Mouse (Mus musculus) lung, postnatal 4 days (tissue): ENCODE data around the gene Tssk3.
A peak's percentile ranks its signal among the peaks of the same experiment; 100 is the strongest.
"Not testable (repeated sequence)": the region's sequence is repeated elsewhere in the genome, so short reads cannot be mapped to it uniquely, and the experiment has no call there.

Experiments
- DNase-seq, 2 experiments: peaks; one replicate each; pipeline ENCODE4 v3.0.0; 2021

Gene Tssk3

GRCm38 (mm10) chr4:129490972-129491880, at the start of gene Tssk3, which contains the start of gene Fam229a:
Gene Tssk3 (minus strand): TSS chr4:129491022.
Gene Fam229a (plus strand): TSS chr4:129491190.
- DNase-seq = peak; percentile 70 to 84

GRCm38 (mm10) chr4:129540012-129540411, 49.2 kb upstream of the Tssk3 start:
- DNase-seq = peak; percentile 44 to 52

DNA sequence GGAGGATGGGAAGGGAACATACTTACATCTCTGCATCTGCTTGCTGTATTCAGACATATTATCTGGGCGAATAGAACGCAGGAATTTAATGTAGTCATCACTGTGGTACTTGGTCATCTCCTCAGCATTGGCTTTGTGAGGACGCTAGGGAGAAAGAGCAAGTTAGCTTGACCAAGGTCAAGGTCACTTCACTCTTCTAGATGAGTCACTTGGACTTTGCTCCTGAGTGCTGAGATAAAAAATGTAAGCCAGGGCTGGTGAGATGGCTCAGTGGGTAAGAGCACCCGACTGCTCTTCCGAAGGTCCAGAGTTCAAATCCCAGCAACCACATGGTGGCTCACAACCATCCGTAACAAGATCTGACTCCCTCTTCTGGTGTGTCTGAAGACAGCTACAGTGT, 38.1 kb upstream of the Tssk3 start:
- not testable (repeated sequence) for DNase-seq

GRCm38 (mm10) chr4:129525889-129526288, 35.1 kb upstream of the Tssk3 start:
- DNase-seq = no peak

DNA sequence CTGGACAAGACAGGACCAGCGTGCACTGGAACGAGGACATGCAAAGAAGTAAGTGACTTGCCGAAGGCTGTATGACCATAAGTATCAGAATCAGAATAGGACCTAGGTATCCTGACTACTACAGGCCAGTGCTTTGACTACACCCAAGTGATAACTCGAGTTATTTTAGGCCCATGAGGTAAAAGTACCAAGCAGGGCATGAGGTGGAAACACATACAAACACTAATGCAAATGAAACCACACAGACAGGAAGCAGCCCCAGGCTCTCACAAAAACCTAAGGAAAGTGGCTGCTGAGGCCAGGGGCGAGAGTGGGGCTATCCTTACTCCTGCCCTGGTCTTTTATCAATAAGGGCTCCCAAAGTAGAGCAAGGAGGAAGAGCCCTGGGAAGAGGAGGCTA, 34.5 kb upstream of the Tssk3 start:
- DNase-seq = no peak

DNA sequence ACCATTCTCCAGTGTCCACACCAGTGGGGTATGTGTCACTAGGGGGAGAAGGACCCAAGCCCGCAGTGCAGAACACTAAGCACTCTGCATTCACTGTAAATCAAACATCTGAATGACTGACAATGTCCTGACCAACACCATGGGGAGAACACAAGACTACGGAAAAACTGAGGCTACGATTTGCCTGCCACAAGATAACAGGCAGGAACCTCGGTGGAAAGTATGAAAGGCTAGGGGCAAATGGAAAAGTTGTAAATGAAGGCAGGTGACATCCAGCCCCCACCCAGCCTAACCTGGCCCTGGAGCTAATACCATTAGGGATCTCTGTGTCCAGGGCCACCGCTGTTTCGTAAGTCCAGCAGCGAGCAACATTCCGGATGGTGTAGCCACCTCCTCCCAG, 27.7 kb upstream of the Tssk3 start:
- no peak for DNase-seq

DNA sequence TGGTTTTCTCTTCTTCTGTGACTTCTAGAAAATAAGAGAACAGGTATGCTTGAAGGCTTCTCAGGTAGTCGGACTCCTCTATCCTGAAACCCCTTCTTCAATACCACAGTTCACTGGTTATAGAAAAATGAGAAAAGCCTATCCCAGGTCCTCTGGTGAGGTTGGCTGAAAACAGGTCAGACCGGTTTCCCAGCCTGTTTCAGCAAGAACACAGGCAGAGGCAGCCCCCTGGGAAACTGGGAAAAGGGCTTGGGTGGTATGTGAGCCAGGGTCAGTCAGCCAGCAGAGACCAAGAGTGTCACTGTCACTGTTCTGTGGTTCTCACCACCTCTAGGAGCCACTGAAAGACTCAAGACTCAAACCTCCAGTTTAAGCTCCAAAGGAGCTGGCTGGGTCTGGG, 26.1 kb upstream of the Tssk3 start:
- peak; percentile 49 to 54 for DNase-seq

DNA sequence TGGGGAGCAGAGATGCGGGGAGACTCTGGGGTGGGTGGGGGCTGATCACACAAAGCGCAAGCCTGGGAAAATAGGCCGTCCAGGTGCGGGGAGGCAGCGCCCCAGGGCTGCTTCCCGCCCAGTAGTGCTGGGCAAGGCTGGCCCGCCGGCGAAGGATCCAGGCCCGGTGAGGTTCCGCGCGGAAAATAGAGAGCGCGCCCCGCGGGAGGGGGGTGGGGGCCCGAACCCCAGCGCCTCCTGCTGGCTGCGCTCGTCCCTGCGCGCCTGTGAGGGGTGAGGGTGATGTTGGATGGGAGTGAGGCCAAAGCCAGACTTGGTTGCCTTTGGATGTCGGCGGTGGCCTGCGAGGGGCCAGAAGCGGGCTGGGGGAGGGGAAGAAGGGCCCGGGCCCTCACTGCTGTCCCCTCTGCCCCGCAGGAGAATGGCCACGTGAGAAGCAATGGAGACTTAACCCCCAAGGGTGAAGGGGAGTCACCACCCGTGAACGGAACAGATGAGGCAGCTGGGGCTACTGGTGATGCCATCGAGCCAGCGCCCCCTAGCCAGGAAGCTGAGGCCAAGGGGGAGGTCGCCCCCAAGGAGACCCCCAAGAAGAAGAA, 23.6 kb upstream of the Tssk3 start:
- peak; percentile 79 to 83 for DNase-seq

- no peak for DNase-seq
Measured at GRCm38 (mm10) chr4:129513891-129514290, 23.1 kb upstream of the Tssk3 start.

- DNase-seq = peak; percentile 95
Measured at GRCm38 (mm10) chr4:129513086-129513767, 22.4 kb upstream of the Tssk3 start, which contains the start of gene Marcksl1. Gene Marcksl1 (plus strand): TSS chr4:129513581.

GRCm38 (mm10) chr4:129511413-129512096, 20.7 kb upstream of the Tssk3 start:
- no peak for DNase-seq

GRCm38 (mm10) chr4:129510723-129511412, 20.0 kb upstream of the Tssk3 start:
- peak in 1 of 2 experiments; percentile 49 for DNase-seq

DNA sequence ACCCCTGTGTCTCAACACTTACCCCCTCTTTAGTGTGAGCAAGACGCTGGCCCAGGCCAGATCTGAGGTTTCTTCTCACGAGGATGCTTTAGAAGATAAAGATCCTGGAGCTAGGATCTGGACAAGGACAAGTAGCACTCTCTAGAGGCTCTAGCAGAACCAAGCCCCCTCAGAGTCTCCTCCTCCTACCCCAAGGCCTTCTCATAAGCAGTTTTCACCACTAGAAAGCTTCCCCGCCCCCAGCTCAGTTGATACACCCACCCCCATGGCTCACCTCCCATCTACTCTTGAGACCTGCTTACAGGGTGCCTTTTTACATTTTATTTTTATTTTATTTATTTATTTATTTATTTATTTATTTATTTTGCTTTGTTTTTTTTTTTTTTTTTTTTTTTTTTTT, 18.8 kb upstream of the Tssk3 start:
- DNase-seq = no peak

DNA sequence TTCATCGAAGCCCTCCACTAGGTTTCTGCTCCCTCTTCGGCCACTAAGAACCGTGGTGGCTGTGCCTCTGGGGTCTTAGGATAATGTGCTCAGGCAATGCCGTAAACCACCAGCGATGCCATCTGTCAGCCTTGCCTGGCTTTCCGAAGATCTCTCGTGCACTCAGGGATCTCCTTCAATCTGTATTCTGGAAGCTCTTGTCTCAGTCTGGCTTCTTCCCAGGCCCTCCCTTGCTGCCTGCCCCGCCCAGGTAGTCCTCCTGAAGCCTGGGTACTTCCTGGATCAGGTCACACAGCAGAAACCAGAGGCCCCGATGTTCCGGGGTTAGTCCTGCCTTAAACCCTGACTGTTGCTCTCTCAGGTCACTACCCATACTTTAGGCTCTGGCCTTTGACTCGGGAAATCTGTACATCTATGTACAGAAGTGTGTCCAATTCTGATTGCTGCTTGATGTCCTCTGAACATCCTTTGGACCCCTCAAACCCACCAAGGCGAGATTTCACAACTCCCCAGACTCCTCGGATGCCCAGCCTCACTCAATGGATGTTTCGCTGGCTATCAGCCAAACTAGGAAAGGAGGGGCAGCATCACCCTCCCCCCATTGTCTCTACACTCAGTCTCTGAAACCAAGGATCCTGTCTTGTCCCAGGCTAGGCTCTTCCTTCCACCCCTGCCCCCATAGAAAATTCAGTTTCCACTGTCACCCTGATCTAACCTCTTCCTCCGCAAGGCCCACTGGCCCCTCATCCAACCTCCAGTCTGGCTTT, 18.2 kb upstream of the Tssk3 start:
- DNase-seq = peak in 1 of 2 experiments; percentile 44

DNA sequence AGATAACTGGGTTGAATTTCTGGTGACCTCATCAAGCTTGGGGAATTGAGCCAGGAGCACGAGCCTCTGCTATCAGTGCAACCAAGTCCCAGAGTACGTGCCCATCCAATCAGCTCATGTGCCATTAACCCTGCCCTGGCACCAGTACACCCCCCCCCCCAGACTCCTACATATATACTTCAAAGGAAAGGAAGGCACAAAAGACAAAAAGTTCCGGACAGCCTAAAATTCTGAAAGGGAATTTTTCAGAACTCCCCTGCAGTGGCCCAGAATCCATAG, 17.4 kb upstream of the Tssk3 start:
- no peak for DNase-seq

GRCm38 (mm10) chr4:129507434-129508236, 16.8 kb upstream of the Tssk3 start:
- DNase-seq = no peak

GRCm38 (mm10) chr4:129505511-129505910, 14.7 kb upstream of the Tssk3 start:
- DNase-seq = no peak

- DNase-seq = no peak
Measured at GRCm38 (mm10) chr4:129502901-129503444, 12.2 kb upstream of the Tssk3 start.

GRCm38 (mm10) chr4:129502327-129502888, 11.6 kb upstream of the Tssk3 start:
- no peak for DNase-seq
